Mouse (Mus musculus): ENCODE data around the gene Otop1. TPM values are rescaled to one million over a fixed set of nuclear protein-coding genes. Genes with fewer than 3 reads are reported as not detected.

Gene Otop1
- polyA plus RNA-seq (2014; fragmentation: Nextera tagmentation; extraction: Ambion mirVana): 0.07 TPM in 1 of 2 replicates, not detected in the other

DNA sequence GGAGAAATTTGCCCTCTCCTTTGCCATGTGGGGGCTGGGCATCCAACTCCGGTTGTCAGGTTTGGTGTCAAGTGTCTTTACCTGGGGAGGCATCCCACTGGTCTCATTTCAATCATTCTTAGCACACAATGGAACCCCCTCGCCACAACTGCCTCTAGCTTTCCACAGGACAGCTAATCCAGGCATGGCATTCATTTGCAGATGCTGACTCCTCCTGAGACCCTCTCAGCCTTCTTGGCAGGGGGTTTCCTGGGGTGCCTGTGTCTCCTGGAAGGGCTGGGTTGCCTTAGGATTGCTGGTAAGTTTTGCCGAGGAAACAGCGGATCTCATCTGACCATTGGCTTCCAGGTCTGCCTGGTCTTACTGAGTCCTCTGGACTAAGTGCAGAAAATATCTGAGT, at the start of gene Otop1:
TSS of gene Otop1 (plus strand) at position 202 of the 400 bp plus-strand sequence.
- 5% methylated on average over 4 of the region's 4 CpGs for WGBS
- Histone ChIP-seq H3K9me3 (ENCODE audit: control insufficient read depth, low read length) (no peaks in the 10 kb centered on the region), H3K4me3 (ENCODE audit: low read depth, low read length) (no peak within 1 kb of the TSS; the same call in 1 of the 2 replicates), H3K36me3 (ENCODE audit: control insufficient read depth, insufficient read depth, low read length) (no peaks in the 10 kb centered on the region), H3K4me1 (ENCODE audit: control insufficient read depth, insufficient read depth, low read length) (peaks cover 8% of the 10 kb centered on the region; the same call in 1 of the 2 replicates), H3K4me2 (peak within 1 kb of the TSS; percentile 24; the same call in 1 of the 2 replicates), H3K9ac (ENCODE audit: low read length) (no peak within 1 kb of the TSS), H3K27me3 (ENCODE audit: control insufficient read depth, insufficient read depth, low read length) (peaks cover 47% of the 10 kb centered on the region), H3K27ac (ENCODE audit: low read depth, low read length) (no peak within 1 kb of the TSS)
- peak; percentile 85 for DNase-seq (ENCODE audit: low spot score, missing footprints)
- no peak for ATAC-seq (ENCODE audit: low FRiP score)

DNA sequence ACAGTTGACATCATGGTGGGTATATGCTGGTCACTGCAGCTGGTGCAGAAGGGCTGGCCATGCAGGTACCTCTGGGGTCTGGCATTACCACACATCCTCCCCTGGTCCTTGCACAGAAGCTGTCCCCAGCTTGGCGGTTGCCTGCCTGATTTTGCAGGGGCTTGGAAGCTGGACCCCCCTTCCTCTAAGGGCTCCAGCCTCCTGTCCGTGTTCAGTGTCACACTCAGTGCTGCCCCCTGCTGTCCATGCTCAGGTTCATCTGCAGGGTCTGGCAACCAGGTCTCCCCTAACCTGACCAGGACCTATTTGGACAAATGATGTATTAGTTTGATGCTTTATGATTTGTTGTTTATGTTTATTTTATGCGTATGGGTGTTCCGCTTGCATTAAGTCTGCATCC, 40.4 kb upstream of the Otop1 start:
- H3K4me2 ChIP-seq: no peak overlapping the region
- H3K9me3 ChIP-seq (ENCODE audit: control insufficient read depth, low read length): no peaks in the 10 kb centered on the region
- H3K9ac ChIP-seq (ENCODE audit: low read length): no peak overlapping the region
- H3K4me1 ChIP-seq (ENCODE audit: control insufficient read depth, insufficient read depth, low read length): no peaks in the 10 kb centered on the region
- WGBS: 68% methylated on average over 4 of the region's 4 CpGs
- peaks cover 3% of the 10 kb centered on the region; the same call in 1 of the 2 replicates for H3K36me3 ChIP-seq (ENCODE audit: control insufficient read depth, insufficient read depth, low read length)
- DNase-seq (ENCODE audit: low spot score, missing footprints): peak; percentile 91
- H3K4me3 ChIP-seq (ENCODE audit: low read depth, low read length): no peak overlapping the region
- no peak overlapping the region for H3K27ac ChIP-seq (ENCODE audit: low read depth, low read length)
- peaks cover 7% of the 10 kb centered on the region for H3K27me3 ChIP-seq (ENCODE audit: control insufficient read depth, insufficient read depth, low read length)
- peak; percentile 62; the same call in 1 of the 2 replicates for ATAC-seq (ENCODE audit: low FRiP score)

DNA sequence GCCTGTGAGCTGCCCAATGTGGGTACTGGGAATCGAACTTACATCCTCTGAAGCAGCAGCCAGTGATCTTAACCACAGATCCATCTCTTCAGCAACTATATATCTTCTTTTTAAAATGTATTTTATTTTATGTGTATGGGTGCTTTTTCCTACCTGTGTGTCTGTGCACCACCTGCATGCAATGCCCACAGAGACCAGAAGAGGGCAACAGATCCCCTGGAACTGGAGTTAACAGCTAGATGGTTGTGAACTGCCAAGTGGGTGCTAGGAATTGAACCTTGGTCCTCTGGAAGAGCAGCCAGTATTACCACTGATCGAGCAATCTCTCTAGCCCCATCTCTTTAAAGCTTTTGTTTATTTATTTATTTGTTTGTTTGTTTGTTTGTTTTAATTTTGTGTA, 39.1 kb upstream of the Otop1 start:
- H3K9me3 ChIP-seq (ENCODE audit: control insufficient read depth, low read length): no peaks in the 10 kb centered on the region
- 86% methylated on average over 2 of the region's 2 CpGs for WGBS
- H3K36me3 ChIP-seq (ENCODE audit: control insufficient read depth, insufficient read depth, low read length): no peaks in the 10 kb centered on the region; the same call in 1 of the 2 replicates
- ATAC-seq (ENCODE audit: low FRiP score) (no peak), DNase-seq (ENCODE audit: low spot score, missing footprints) (no peak)
- H3K27me3 ChIP-seq (ENCODE audit: control insufficient read depth, insufficient read depth, low read length): peaks cover 7% of the 10 kb centered on the region
- peaks cover 4% of the 10 kb centered on the region for H3K4me1 ChIP-seq (ENCODE audit: control insufficient read depth, insufficient read depth, low read length)
- H3K4me3 ChIP-seq (ENCODE audit: low read depth, low read length): no peak overlapping the region
- H3K4me2 ChIP-seq: no peak overlapping the region
- no peak overlapping the region for H3K27ac ChIP-seq (ENCODE audit: low read depth, low read length)
- H3K9ac ChIP-seq (ENCODE audit: low read length): no peak overlapping the region

DNA sequence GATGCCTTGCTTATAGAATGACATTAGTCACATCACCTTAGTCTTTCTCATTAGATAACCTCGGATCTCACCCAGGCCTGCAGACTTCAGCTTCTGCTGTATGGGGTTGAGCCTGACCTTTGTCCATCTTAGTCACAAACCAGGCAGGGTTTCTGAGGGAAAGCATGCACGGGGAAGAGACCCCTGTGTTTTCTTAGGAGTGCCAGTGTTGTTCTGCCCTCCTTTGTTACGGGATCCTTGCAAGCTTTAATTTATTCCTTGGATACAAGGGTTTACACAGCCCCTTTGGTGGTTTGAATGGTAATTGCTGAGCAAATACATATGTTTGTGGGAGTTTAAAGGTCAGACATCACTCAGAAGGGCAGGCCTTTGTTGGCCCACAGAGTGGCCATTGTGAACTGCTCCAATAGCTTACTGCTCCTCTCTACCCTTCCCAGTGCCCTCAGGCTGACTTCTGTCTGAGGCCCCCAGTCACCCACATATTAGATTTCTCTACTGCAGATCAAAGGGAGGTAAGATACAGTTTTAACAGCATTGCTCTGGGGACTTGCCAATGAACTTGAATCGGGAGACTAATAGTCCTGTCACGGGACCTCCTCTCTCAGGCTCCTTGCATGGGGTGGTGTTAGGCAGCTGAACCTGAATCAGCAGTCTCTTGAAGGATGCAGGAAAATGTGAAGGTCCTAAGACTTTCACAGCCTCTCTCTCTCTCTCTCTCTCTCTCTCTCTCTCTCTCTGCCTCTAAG, 34.9 kb upstream of the Otop1 start:
- Histone ChIP-seq H3K4me2 (no peak overlapping the region), H3K4me3 (ENCODE audit: low read depth, low read length) (no peak overlapping the region), H3K27me3 (ENCODE audit: control insufficient read depth, insufficient read depth, low read length) (peaks cover 7% of the 10 kb centered on the region), H3K27ac (ENCODE audit: low read depth, low read length) (no peak overlapping the region), H3K4me1 (ENCODE audit: control insufficient read depth, insufficient read depth, low read length) (peaks cover 4% of the 10 kb centered on the region), H3K9ac (ENCODE audit: low read length) (no peak overlapping the region), H3K9me3 (ENCODE audit: control insufficient read depth, low read length) (no peaks in the 10 kb centered on the region), H3K36me3 (ENCODE audit: control insufficient read depth, insufficient read depth, low read length) (no peaks in the 10 kb centered on the region; the same call in 1 of the 2 replicates)
- peak; percentile 87 for DNase-seq (ENCODE audit: low spot score, missing footprints)
- WGBS: 43% methylated on average over 5 of the region's 5 CpGs
- peak; percentile 86 for ATAC-seq (ENCODE audit: low FRiP score)

DNA sequence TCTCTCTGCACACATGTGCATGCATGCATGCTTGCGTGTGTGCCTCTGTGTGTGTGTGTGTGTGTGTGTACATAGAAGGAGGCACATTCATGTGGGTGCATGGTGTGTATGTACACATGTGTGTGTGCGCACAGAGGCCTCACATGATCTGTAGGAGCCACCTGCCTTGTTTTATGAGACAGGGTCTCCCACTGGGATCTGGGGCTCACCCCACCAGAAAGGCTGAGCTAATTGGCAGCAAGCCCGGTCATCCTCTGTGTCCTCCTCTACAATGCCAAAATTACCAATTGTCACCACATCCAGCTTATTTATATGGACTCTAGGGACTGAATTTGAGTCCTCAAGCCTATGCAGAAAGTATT, 34.3 kb upstream of the Otop1 start:
- no peak overlapping the region for H3K27ac ChIP-seq (ENCODE audit: low read depth, low read length)
- no peak overlapping the region for H3K9ac ChIP-seq (ENCODE audit: low read length)
- no peak overlapping the region for H3K4me2 ChIP-seq
- H3K36me3 ChIP-seq (ENCODE audit: control insufficient read depth, insufficient read depth, low read length): no peaks in the 10 kb centered on the region
- no peaks in the 10 kb centered on the region for H3K9me3 ChIP-seq (ENCODE audit: control insufficient read depth, low read length)
- no peak overlapping the region for H3K4me3 ChIP-seq (ENCODE audit: low read depth, low read length)
- ATAC-seq (ENCODE audit: low FRiP score): no peak; the same call in 1 of the 2 replicates
- H3K4me1 ChIP-seq (ENCODE audit: control insufficient read depth, insufficient read depth, low read length): peaks cover 4% of the 10 kb centered on the region
- no peak for DNase-seq (ENCODE audit: low spot score, missing footprints)
- H3K27me3 ChIP-seq (ENCODE audit: control insufficient read depth, insufficient read depth, low read length): peaks cover 9% of the 10 kb centered on the region
- 80% methylated on average over 3 of the region's 3 CpGs for WGBS

DNA sequence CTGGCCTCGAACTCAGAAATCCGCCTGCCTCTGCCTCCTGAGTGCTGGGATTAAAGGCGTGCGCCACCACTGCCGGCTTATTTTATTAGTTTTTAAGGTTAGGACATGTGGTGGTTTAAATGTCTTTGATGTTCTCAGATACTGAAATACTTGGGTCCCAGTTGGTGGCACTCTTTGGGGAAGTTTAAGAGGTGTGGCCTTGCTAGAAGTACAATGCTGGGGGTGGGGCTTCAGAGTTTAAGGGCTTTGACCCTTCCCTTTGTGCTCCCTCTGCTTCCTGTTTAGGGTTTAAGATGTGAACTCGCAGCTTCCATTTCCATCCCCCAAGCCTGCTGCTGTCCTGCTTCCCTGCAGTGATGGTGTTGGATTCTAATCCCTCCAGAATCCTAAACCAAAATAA, 33.8 kb upstream of the Otop1 start:
- WGBS: 77% methylated on average over 6 of the region's 6 CpGs
- Histone ChIP-seq H3K9ac (ENCODE audit: low read length) (no peak overlapping the region), H3K4me2 (no peak overlapping the region), H3K27me3 (ENCODE audit: control insufficient read depth, insufficient read depth, low read length) (peaks cover 9% of the 10 kb centered on the region), H3K9me3 (ENCODE audit: control insufficient read depth, low read length) (no peaks in the 10 kb centered on the region), H3K4me3 (ENCODE audit: low read depth, low read length) (no peak overlapping the region), H3K36me3 (ENCODE audit: control insufficient read depth, insufficient read depth, low read length) (no peaks in the 10 kb centered on the region), H3K27ac (ENCODE audit: low read depth, low read length) (no peak overlapping the region), H3K4me1 (ENCODE audit: control insufficient read depth, insufficient read depth, low read length) (peaks cover 4% of the 10 kb centered on the region)
- ATAC-seq (ENCODE audit: low FRiP score) (no peak), DNase-seq (ENCODE audit: low spot score, missing footprints) (no peak)

DNA sequence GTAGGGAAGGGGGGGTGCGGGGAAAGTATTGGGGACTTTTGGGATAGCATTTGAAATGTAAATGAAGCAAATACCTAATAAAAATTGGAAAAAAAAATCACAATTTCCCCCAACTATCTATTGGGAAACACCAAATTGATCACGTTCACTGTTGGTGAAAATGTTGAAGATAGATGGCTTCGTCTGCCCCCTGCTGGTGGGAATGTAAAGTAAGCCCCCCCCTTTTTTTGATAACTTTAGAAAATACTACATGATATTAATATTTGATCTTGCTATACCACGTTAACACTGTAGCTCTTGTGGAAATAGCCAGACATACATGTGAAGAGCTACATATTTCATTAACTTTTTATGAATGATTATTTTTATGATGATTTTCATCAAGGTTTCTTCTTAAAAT, 20.6 kb upstream of the Otop1 start:
- 48% methylated on average over 4 of the region's 4 CpGs for WGBS
- Histone ChIP-seq H3K36me3 (ENCODE audit: control insufficient read depth, insufficient read depth, low read length) (no peaks in the 10 kb centered on the region), H3K27me3 (ENCODE audit: control insufficient read depth, insufficient read depth, low read length) (no peaks in the 10 kb centered on the region; the same call in 1 of the 2 replicates), H3K27ac (ENCODE audit: low read depth, low read length) (no peak overlapping the region), H3K4me1 (ENCODE audit: control insufficient read depth, insufficient read depth, low read length) (peaks cover 2% of the 10 kb centered on the region; the same call in 1 of the 2 replicates), H3K4me2 (no peak overlapping the region), H3K9me3 (ENCODE audit: control insufficient read depth, low read length) (no peaks in the 10 kb centered on the region), H3K4me3 (ENCODE audit: low read depth, low read length) (no peak overlapping the region), H3K9ac (ENCODE audit: low read length) (no peak overlapping the region)
- no peak for ATAC-seq (ENCODE audit: low FRiP score)
- DNase-seq (ENCODE audit: low spot score, missing footprints): no peak

DNA sequence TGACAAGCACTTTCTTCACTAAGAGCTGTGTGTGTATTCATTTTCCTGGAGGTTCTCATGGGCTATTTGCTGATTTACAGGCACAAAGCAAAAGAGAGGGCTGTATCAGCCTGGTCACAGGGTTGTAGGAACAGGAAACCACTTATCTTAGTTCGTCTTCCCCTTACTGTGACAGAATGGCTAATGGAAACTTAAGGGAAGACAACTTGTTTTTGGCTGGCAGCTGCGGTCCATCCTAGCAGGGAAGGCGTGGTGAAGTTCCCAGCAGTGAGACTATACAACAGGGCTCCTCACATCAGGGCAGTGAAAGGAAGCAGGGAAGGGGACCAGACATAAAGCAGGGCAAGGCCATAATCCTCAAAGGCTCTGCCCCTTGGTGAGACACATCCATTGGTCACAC, 20.1 kb upstream of the Otop1 start:
- Histone ChIP-seq H3K4me1 (ENCODE audit: control insufficient read depth, insufficient read depth, low read length) (peaks cover 2% of the 10 kb centered on the region; the same call in 1 of the 2 replicates), H3K36me3 (ENCODE audit: control insufficient read depth, insufficient read depth, low read length) (no peaks in the 10 kb centered on the region), H3K4me3 (ENCODE audit: low read depth, low read length) (no peak overlapping the region), H3K27me3 (ENCODE audit: control insufficient read depth, insufficient read depth, low read length) (no peaks in the 10 kb centered on the region; the same call in 1 of the 2 replicates), H3K9ac (ENCODE audit: low read length) (no peak overlapping the region), H3K4me2 (no peak overlapping the region), H3K9me3 (ENCODE audit: control insufficient read depth, low read length) (no peaks in the 10 kb centered on the region), H3K27ac (ENCODE audit: low read depth, low read length) (no peak overlapping the region)
- DNase-seq (ENCODE audit: low spot score, missing footprints): no peak
- ATAC-seq (ENCODE audit: low FRiP score): no peak
- WGBS: 75% methylated on average over 3 of the region's 3 CpGs

DNA sequence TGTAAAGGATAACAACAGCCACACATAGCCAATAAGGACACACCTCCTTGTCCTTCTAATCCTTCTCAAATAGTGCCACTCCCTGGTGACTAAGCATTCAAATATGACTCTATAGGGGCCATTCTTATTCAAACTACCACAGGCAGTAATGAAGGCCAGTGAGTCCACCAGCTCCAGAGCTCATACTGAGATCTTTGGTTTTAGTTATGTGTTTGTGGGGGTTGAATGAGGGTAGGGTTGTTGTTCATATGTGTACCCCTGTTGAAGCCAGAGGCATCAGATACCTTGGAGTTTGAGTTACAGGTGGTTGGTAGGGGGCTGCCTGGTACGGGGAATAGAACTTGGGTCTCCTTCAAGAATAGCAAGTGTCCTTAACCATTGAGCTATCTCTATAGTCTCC, 19.2 kb upstream of the Otop1 start:
- ATAC-seq (ENCODE audit: low FRiP score) (no peak), DNase-seq (ENCODE audit: low spot score, missing footprints) (peak; percentile 70)
- Histone ChIP-seq H3K4me1 (ENCODE audit: control insufficient read depth, insufficient read depth, low read length) (peaks cover 8% of the 10 kb centered on the region), H3K4me3 (ENCODE audit: low read depth, low read length) (no peak overlapping the region), H3K9ac (ENCODE audit: low read length) (no peak overlapping the region), H3K9me3 (ENCODE audit: control insufficient read depth, low read length) (no peaks in the 10 kb centered on the region), H3K4me2 (no peak overlapping the region), H3K27ac (ENCODE audit: low read depth, low read length) (no peak overlapping the region), H3K27me3 (ENCODE audit: control insufficient read depth, insufficient read depth, low read length) (no peaks in the 10 kb centered on the region; the same call in 1 of the 2 replicates), H3K36me3 (ENCODE audit: control insufficient read depth, insufficient read depth, low read length) (no peaks in the 10 kb centered on the region)
- 78% methylated on average over 1 of the region's 1 CpGs for WGBS

All from midbrain, embryonic 11.5 days (tissue).